Mouse (Mus musculus) thymus, postnatal 10 days (tissue): ENCODE data around the gene Kat2b.
"Not testable (repeated sequence)": the region's sequence is repeated elsewhere in the genome, so short reads cannot be mapped to it uniquely, and the experiment has no call there.

Experiments used
- DNase-seq, 2 experiments: peaks; one replicate each; pipeline ENCODE4 v3.0.0; 2021; ENCODE audit warnings: low spot score in 2 of 2

The Kat2b gene

GRCm38 (mm10) chr17:53661056-53661840, 94.6 kb downstream of the Kat2b start:
- DNase-seq, result no peak

- no peak for DNase-seq
These were observed 97.6 kb downstream of the Kat2b start for GRCm38 (mm10) chr17:53664267-53664666.

- DNase-seq, result no peak
These were observed 98.2 kb downstream of the Kat2b start for GRCm38 (mm10) chr17:53664703-53665382.

- DNase-seq, result no peak
These were observed 103.8 kb downstream of the Kat2b start for GRCm38 (mm10) chr17:53670453-53670852.

- no peak for DNase-seq
These were observed 112.1 kb downstream of the Kat2b start for GRCm38 (mm10) chr17:53678716-53679115.

- DNase-seq, result no peak
These were observed 121.7 kb downstream of the Kat2b start for GRCm38 (mm10) chr17:53688321-53688720.

- peak; percentile 97 to 98 for DNase-seq
These were observed 122.5 kb downstream of the Kat2b start, which contains the start of gene Sgo1 for GRCm38 (mm10) chr17:53688877-53689802. Gene Sgo1, minus strand, starts transcription at chr17:53689333.

GRCm38 (mm10) chr17:53689946-53690345, 123.3 kb downstream of the Kat2b start:
- peak in 1 of 2 experiments; percentile 16 for DNase-seq

- peak in 1 of 2 experiments; percentile 15 for DNase-seq
These were observed 127.4 kb downstream of the Kat2b start for GRCm38 (mm10) chr17:53694039-53694438.

GRCm38 (mm10) chr17:53697521-53697920, 130.9 kb downstream of the Kat2b start:
- DNase-seq, result not testable (repeated sequence)

GRCm38 (mm10) chr17:53714453-53714852, 147.8 kb downstream of the Kat2b start:
- no peak for DNase-seq

- DNase-seq, result not testable (repeated sequence)
These were observed 148.5 kb downstream of the Kat2b start for GRCm38 (mm10) chr17:53715161-53715560.

- no peak for DNase-seq
These were observed 151.8 kb downstream of the Kat2b start for GRCm38 (mm10) chr17:53718474-53718873.

GRCm38 (mm10) chr17:53718916-53719315, 152.3 kb downstream of the Kat2b start:
- not testable (repeated sequence) for DNase-seq
